Mouse (Mus musculus): ENCODE data around the gene Olfr325.

GRCm38 (mm10) chr11:58607030-58607429 lies 29.5 kb downstream of the Olfr325 start:
- no peak for TF ChIP-seq CTCF (IDR thresholded peaks at IDR 0.05; ENCODE audit: low read depth, low read length)
- no peak for TF ChIP-seq POLR2A (IDR thresholded peaks at IDR 0.05; ENCODE audit: extremely low read depth, insufficient read depth, low read length)
